Mouse (Mus musculus) embryonic fibroblast, embryonic 13.5 days (primary cell): ENCODE measurements at regions not wholly inside any gene's neighbourhood (a gene's known extent, or its start where the extent isn't known, plus 50 kb on each side); places are given as distances from the start of the nearest gene placed in this dataset.

Source experiments
- CTCF ChIP-seq: IDR thresholded peaks from 2 replicates; pipeline ENCODE4 v1.5.1; 2011; ENCODE audit warnings: mild to moderate bottlenecking, control low read depth, low read length, moderate library complexity, borderline replicate concordance; ENCODE audit not compliant: insufficient read depth
- POLR2A ChIP-seq: IDR thresholded peaks from 2 replicates; pipeline ENCODE4 v1.6.1; 2011; ENCODE audit warnings: low read depth, mild to moderate bottlenecking, control low read depth, low read length, moderate library complexity

GRCm38 (mm10) chr5:64513155-64513945, 289.8 kb upstream of the Klf3 start:
- no peak for TF ChIP-seq POLR2A
- no peak for TF ChIP-seq CTCF
